Mouse (Mus musculus): ENCODE results near the gene Gm21961. TPM values are rescaled to one million over a fixed set of nuclear protein-coding genes. Genes with fewer than 3 reads are reported as not detected.
"Not testable (repeated sequence)": the region's sequence is repeated elsewhere in the genome, so short reads cannot be mapped to it uniquely, and the experiment has no call there.

Gene Gm21961
- total RNA-seq (2012; rRNA removed), result not detected in 2 replicates
- polyA plus RNA-seq (2012; ENCODE audit: insufficient read depth in 1 of 2, insufficient read length in 2 of 2, low read depth in 1 of 2, low replicate concordance in 2 of 2, missing spikeins in 1 of 2), result not detected

- no peaks in the 10 kb centered on the region for H3K9me3 ChIP-seq (replicated peaks; ENCODE audit: insufficient read depth, low read length)
Observed at GRCm38 (mm10) chr15:65014804-65015203, at the start of gene Gm21961. TSS of gene Gm21961 (minus strand) at chr15:65014904.

GRCm38 (mm10) chr15:65041999-65042398 lies 27.3 kb upstream of the Gm21961 start:
- H3K4me3 ChIP-seq (ENCODE audit: control insufficient read depth in 1 of 2, insufficient read depth in 1 of 2, low read depth in 2 of 2, low read length in 2 of 2), result no peak overlapping the region
- DNase-seq (ENCODE audit: low read depth, low spot score), result no peak
- no peaks in the 10 kb centered on the region for H3K79me2 ChIP-seq (ENCODE audit: control insufficient read depth, insufficient read depth, low read length, poor library complexity)
- H3K27me3 ChIP-seq (ENCODE audit: control insufficient read depth in 1 of 2, insufficient read depth in 2 of 2, low read length in 2 of 2), result no peaks in the 10 kb centered on the region
- H3K9ac ChIP-seq (ENCODE audit: control insufficient read depth, low read depth, low read length, poor library complexity, severe bottlenecking), result no peak overlapping the region
- TF ChIP-seq CTCF (IDR thresholded peaks at IDR 0.05 in 2 of 3, conservative IDR thresholded peaks at IDR 0.05 in 1 of 3; ENCODE audit: control insufficient read depth in 1 of 3, insufficient read depth in 1 of 3, low read depth in 2 of 3, low read length in 3 of 3, poor library complexity in 1 of 3, severe bottlenecking in 1 of 3) (no peak), MEF2A (IDR thresholded peaks at IDR 0.05; ENCODE audit: extremely low read depth, insufficient replicate concordance, low read depth, low read length, poor library complexity, severe bottlenecking) (no peak), EP300 (IDR thresholded peaks at IDR 0.05; ENCODE audit: low read depth in 1 of 2, low read length in 2 of 2) (no peak), USF2 (IDR thresholded peaks at IDR 0.05; ENCODE audit: borderline replicate concordance in 1 of 2, insufficient read depth in 1 of 2, low read depth in 1 of 2, low read length in 2 of 2) (no peak), MYC (IDR thresholded peaks at IDR 0.05; ENCODE audit: low read depth, low read length) (no peak)
- H3K9me3 ChIP-seq (replicated peaks; ENCODE audit: insufficient read depth, low read length), result no peaks in the 10 kb centered on the region
- H3K36me3 ChIP-seq (ENCODE audit: control insufficient read depth in 1 of 2, insufficient read depth in 2 of 2, low read length in 2 of 2), result no peaks in the 10 kb centered on the region
- H3K27ac ChIP-seq (ENCODE audit: control insufficient read depth, low read depth, low read length), result no peak overlapping the region
- no peaks in the 10 kb centered on the region for H3K4me1 ChIP-seq (ENCODE audit: control insufficient read depth in 1 of 2, insufficient read depth in 2 of 2, low read length in 2 of 2)

More at GRCm38 (mm10) chr15:65014804-65015203, at the start of gene Gm21961:
- Histone ChIP-seq H3K9ac (ENCODE audit: control insufficient read depth, low read depth, low read length, poor library complexity, severe bottlenecking) (no peak within 1 kb of the TSS), H3K36me3 (ENCODE audit: control insufficient read depth in 1 of 2, insufficient read depth in 2 of 2, low read length in 2 of 2) (no peaks in the 10 kb centered on the region), H3K27me3 (ENCODE audit: control insufficient read depth in 1 of 2, insufficient read depth in 2 of 2, low read length in 2 of 2) (no peaks in the 10 kb centered on the region), H3K4me1 (ENCODE audit: control insufficient read depth in 1 of 2, insufficient read depth in 2 of 2, low read length in 2 of 2) (no peaks in the 10 kb centered on the region), H3K4me3 (ENCODE audit: control insufficient read depth in 1 of 2, insufficient read depth in 1 of 2, low read depth in 2 of 2, low read length in 2 of 2) (no peak within 1 kb of the TSS), H3K79me2 (ENCODE audit: control insufficient read depth, insufficient read depth, low read length, poor library complexity) (no peaks in the 10 kb centered on the region), H3K27ac (ENCODE audit: control insufficient read depth, low read depth, low read length) (no peak within 1 kb of the TSS)
- DNase-seq (ENCODE audit: low read depth, low spot score), result no peak
- TF ChIP-seq HCFC1 (IDR thresholded peaks at IDR 0.05; ENCODE audit: low read depth, low read length) (no peak), MAFK (IDR thresholded peaks at IDR 0.05; ENCODE audit: borderline replicate concordance, low read depth, low read length) (no peak), CHD1 (IDR thresholded peaks at IDR 0.05; ENCODE audit: low read depth, low read length) (no peak), KAT2A (conservative IDR thresholded peaks at IDR 0.05; ENCODE audit: low read depth, low read length) (no peak), GABPA (IDR thresholded peaks at IDR 0.05; ENCODE audit: low read depth, low read length) (no peak), RCOR1 (IDR thresholded peaks at IDR 0.05; ENCODE audit: low read depth, low read length) (no peak), ZMIZ1 (IDR thresholded peaks at IDR 0.05; ENCODE audit: low read depth, low read length) (no peak), MYC (IDR thresholded peaks at IDR 0.05; ENCODE audit: low read depth, low read length) (no peak), GATA1 (IDR thresholded peaks at IDR 0.05; ENCODE audit: low read depth, low read length) (no peak), TCF12 (IDR thresholded peaks at IDR 0.05; ENCODE audit: low read depth, low read length) (no peak), MXI1 (IDR thresholded peaks at IDR 0.05; ENCODE audit: low read depth, low read length) (no peak), TBP (IDR thresholded peaks at IDR 0.05; ENCODE audit: low read depth, low read length) (no peak), POLR2A (IDR thresholded peaks at IDR 0.05; ENCODE audit: control insufficient read depth in 1 of 2, insufficient read depth in 1 of 2, low read depth in 1 of 2, low read length in 2 of 2, poor library complexity in 1 of 2) (no peak), ETS1 (IDR thresholded peaks at IDR 0.05; ENCODE audit: low read depth, low read length) (no peak), MAZ (IDR thresholded peaks at IDR 0.05; ENCODE audit: low read depth, low read length) (no peak), SMC3 (IDR thresholded peaks at IDR 0.05; ENCODE audit: low read depth, low read length) (no peak), ELF1 (IDR thresholded peaks at IDR 0.05; ENCODE audit: low read depth, low read length) (no peak), UBTF (IDR thresholded peaks at IDR 0.05; ENCODE audit: borderline replicate concordance, insufficient read depth, low read depth, low read length) (no peak), MYB (IDR thresholded peaks at IDR 0.05; ENCODE audit: low read depth, low read length) (no peak)

GRCm38 (mm10) chr15:65039216-65039615 lies 24.5 kb upstream of the Gm21961 start:
- not testable (repeated sequence) for H3K27ac ChIP-seq (ENCODE audit: control insufficient read depth, low read depth, low read length); H3K79me2 ChIP-seq (ENCODE audit: control insufficient read depth, insufficient read depth, low read length, poor library complexity); H3K4me3 ChIP-seq (ENCODE audit: control insufficient read depth in 1 of 2, insufficient read depth in 1 of 2, low read depth in 2 of 2, low read length in 2 of 2); H3K36me3 ChIP-seq (ENCODE audit: control insufficient read depth in 1 of 2, insufficient read depth in 2 of 2, low read length in 2 of 2); H3K27me3 ChIP-seq (ENCODE audit: control insufficient read depth in 1 of 2, insufficient read depth in 2 of 2, low read length in 2 of 2); H3K4me1 ChIP-seq (ENCODE audit: control insufficient read depth in 1 of 2, insufficient read depth in 2 of 2, low read length in 2 of 2); H3K9ac ChIP-seq (ENCODE audit: control insufficient read depth, low read depth, low read length, poor library complexity, severe bottlenecking); DNase-seq (ENCODE audit: low read depth, low spot score); H3K9me3 ChIP-seq (replicated peaks; ENCODE audit: insufficient read depth, low read length)

Measured in MEL (cell line).